8 mouse cellular contexts compared by ENCODE assay signal in genomic region chr4:134713937-134714336, GRCm38 (mm10). TPM values are rescaled to one million over a fixed set of nuclear protein-coding genes. Genes with fewer than 3 reads are reported as not detected.
DNase-seq lines count a peak whose midpoint lies in the region; ATAC-seq lines count a peak whose summit lies in the region.

No protein-coding gene starts in this region.

- 6% methylated on average over 8 of the region's 8 CpGs for WGBS in hindbrain, embryonic 15.5 days

- H3K9me3 ChIP-seq in hindbrain, embryonic 15.5 days = no peaks in the 10 kb centered on the region

- peak; percentile 50 for DNase-seq in WW6 (ENCODE audit: low read depth, low spot score)
- peak; percentile 85 for DNase-seq in cerebellum, postnatal 36 days
- DNase-seq in gastrocnemius, adult 18-20 months (ENCODE audit: low spot score) = peak; percentile 86
- DNase-seq in left cerebral cortex, adult 11 months (ENCODE audit: low spot score) = peak; percentile 64
- peak; percentile 91 for DNase-seq in lung, postnatal 36 days
- DNase-seq in retina, postnatal 7 days (ENCODE audit: low read depth, low spot score) = peak; percentile 70
- DNase-seq in urinary bladder, adult 18-20 months (ENCODE audit: low spot score in 2 of 2) = peak; percentile 71 to 78

- H3K27me3 ChIP-seq in hindbrain, embryonic 15.5 days = no peaks in the 10 kb centered on the region

- H3K4me3 ChIP-seq in hindbrain, embryonic 15.5 days = no peak overlapping the region

- peak overlapping the region; percentile 31; the same call in 1 of the 2 replicates for H3K4me2 ChIP-seq in hindbrain, embryonic 15.5 days

- ATAC-seq in hindbrain, embryonic 15.5 days (ENCODE audit: low FRiP score, low read depth) = peak; percentile 89

- no peak overlapping the region for H3K9ac ChIP-seq in hindbrain, embryonic 15.5 days

- H3K4me1 ChIP-seq in hindbrain, embryonic 15.5 days (replicated peaks) = peaks cover 6% of the 10 kb centered on the region; the same call in 1 of the 2 replicates

- H3K36me3 ChIP-seq in hindbrain, embryonic 15.5 days = no peaks in the 10 kb centered on the region

- no peak overlapping the region for H3K27ac ChIP-seq in hindbrain, embryonic 15.5 days (replicated peaks)

RNA-seq across cellular contexts. Expression of gene Man1c1, which starts 9.8 kb away (rescaled TPM):
- 1 to 10 TPM; 2.5 to 3.6 TPM for total RNA-seq in gastrocnemius, adult 18-20 months (2021)
- polyA plus RNA-seq in hindbrain, embryonic 15.5 days (2015; fragmentation: Nextera tagmentation; extraction: Ambion mirVana) = 5.8 and 6.1 TPM in 2 replicates

RNA-seq across cellular contexts. Expression of gene Ldlrap1, which starts 53.9 kb away (rescaled TPM):
- total RNA-seq in gastrocnemius, adult 18-20 months (2021) = 1 to 10 TPM; 3.9 to 5.6 TPM
- 2.6 and 2.7 TPM in 2 replicates for polyA plus RNA-seq in hindbrain, embryonic 15.5 days (2015; fragmentation: Nextera tagmentation; extraction: Ambion mirVana)
